Comparison of ENCODE assay signal across 18 mouse cellular contexts in genomic region chr16:4969055-4969843, GRCm38 (mm10). TPM values are rescaled to one million over a fixed set of nuclear protein-coding genes. Genes with fewer than 3 reads are reported as not detected.
A peak's percentile ranks its signal among the peaks of the same experiment; 100 is the strongest.
DNase-seq lines count a peak whose midpoint lies in the region; ATAC-seq and TF ChIP-seq lines count a peak whose summit lies in the region.
"Had no signal": no experiment of that assay in that cellular context is flagged by ENCODE, and none has a peak within 500 bp of the region (broad histone marks: within the 10 kb centered on the region; RNA-seq: fewer than 3 reads in every experiment).

No protein-coding gene starts in this region.

- 0 out of 2 replicates have a peak overlapping the region, but pooled peaks have one; percentile 2 for H3K4me2 ChIP-seq in liver, postnatal 0 days (ENCODE audit: low read depth, low read length)
- H3K4me2 ChIP-seq: neural tube, embryonic 15.5 days had no signal

- H3K4me1 ChIP-seq in liver, postnatal 0 days (ENCODE audit: insufficient read depth) = peaks cover 6% of the 10 kb centered on the region; the same call in 1 of the 2 replicates

- no peaks in the 10 kb centered on the region for H3K36me3 ChIP-seq in liver, postnatal 0 days (replicated peaks; ENCODE audit: insufficient read depth, low read length)

- H3K9ac ChIP-seq in liver, postnatal 0 days (replicated peaks) = no peak overlapping the region
- H3K9ac ChIP-seq: neural tube, embryonic 15.5 days had no signal

- intact Hi-C loops in gastrocnemius, adult 2 months (cut with DNase I) = loop anchor here (5.0 kb wide), 1 partner anchor 43 kb away; the partner anchor contains the start of gene Rogdi
- intact Hi-C loops in heart, postnatal 10 days (cut with DNase I) = no loop called here
- intact Hi-C loops in left cerebral cortex, postnatal 10 days (cut with DNase I) = no loop called here

- DNase-seq in 416B (ENCODE audit: low read depth) = peak; percentile 83
- peak; percentile 34 to 36 for DNase-seq in B cell, adult 2 months
- DNase-seq in liver, postnatal 0 days = peak; percentile 47
- no peak for DNase-seq in gastrocnemius, adult 2 months
- no peak for DNase-seq in heart, postnatal 10 days
- DNase-seq in left cerebral cortex, postnatal 10 days (ENCODE audit: extremely low spot score in 1 of 2, low spot score in 2 of 2) = no peak
- DNase-seq: adrenal gland, postnatal 25 days; kidney, postnatal 4 days had no signal

- H3K4me3 ChIP-seq in liver, postnatal 0 days (ENCODE audit: low read depth, low read length) = no peak overlapping the region
- no peak overlapping the region for H3K4me3 ChIP-seq in gastrocnemius, adult 2 months
- H3K4me3 ChIP-seq: neural tube, embryonic 15.5 days had no signal

- H3K27me3 ChIP-seq in liver, postnatal 0 days (ENCODE audit: insufficient read depth, low read length) = no peaks in the 10 kb centered on the region
- H3K27me3 ChIP-seq: neural tube, embryonic 15.5 days had no signal

- no peak for TF ChIP-seq CTCF in liver, postnatal 0 days (IDR thresholded peaks at IDR 0.05; ENCODE audit: low read depth)
- no peak for TF ChIP-seq CTCF in gastrocnemius, adult 2 months (IDR thresholded peaks at IDR 0.05)

- no peaks in the 10 kb centered on the region for H3K9me3 ChIP-seq in liver, postnatal 0 days (ENCODE audit: low read length)
- H3K9me3 ChIP-seq: neural tube, embryonic 15.5 days had no signal

- H3K27ac ChIP-seq in liver, postnatal 0 days (ENCODE audit: low read depth) = peak overlapping the region; percentile 68
- H3K27ac ChIP-seq in gastrocnemius, adult 2 months = no peak overlapping the region
- H3K27ac ChIP-seq: neural tube, embryonic 15.5 days had no signal

- TF ChIP-seq EP300 in liver, postnatal 0 days (IDR thresholded peaks at IDR 0.05; ENCODE audit: low read depth) = no peak

- peak; percentile 39 for ATAC-seq in liver, postnatal 0 days
- peak; percentile 97 for ATAC-seq in megakaryocyte, adult 5-6 weeks (ENCODE audit: poor library complexity, severe bottlenecking)
- ATAC-seq: midbrain, embryonic 16.5 days had no signal

- 43% methylated on average over 5 of the region's 5 CpGs for WGBS in liver, postnatal 0 days (ENCODE audit: insufficient replicate concordance)

RNA-seq across cellular contexts. Expression of gene Anks3, which starts 5.2 kb away (rescaled TPM):
- 10.5 and 13.0 TPM in 2 replicates for polyA plus RNA-seq in liver, postnatal 0 days (2015; fragmentation: Nextera tagmentation; extraction: Ambion mirVana)
- 13.7 and 15.0 TPM in 2 replicates for total RNA-seq in megakaryocyte, adult 5-6 weeks (2015)
- total RNA-seq in megakaryocyte, adult 5-6 weeks (2017) = 15.6 and 19.0 TPM in 2 replicates
- 10 to 100 TPM; 12.8 to 16.7 TPM for total RNA-seq in gastrocnemius, adult 2 months (2021)
- total RNA-seq in heart, postnatal 10 days (2021) = 10 to 100 TPM; 19.7 to 20.8 TPM
- total RNA-seq in left cerebral cortex, postnatal 10 days (2021) = 10 to 100 TPM; 47.3 to 51.6 TPM

RNA-seq across cellular contexts. Expression of gene Sept12, which starts 28.4 kb away (rescaled TPM):
- polyA plus RNA-seq in liver, postnatal 0 days (2015; fragmentation: Nextera tagmentation; extraction: Ambion mirVana) = not detected in 2 replicates
- total RNA-seq in megakaryocyte, adult 5-6 weeks (2015) = not detected in 2 replicates
- total RNA-seq in megakaryocyte, adult 5-6 weeks (2017) = not detected in 2 replicates
- not detected for total RNA-seq in gastrocnemius, adult 2 months (2021)
- total RNA-seq in heart, postnatal 10 days (2021) = not detected
- total RNA-seq in left cerebral cortex, postnatal 10 days (2021) = not detected
- total RNA-seq: adrenal gland, postnatal 25 days; heart, adult 18-20 months; heart, postnatal 25 days; left cerebral cortex, adult 18-20 months; liver, adult 2 months had no signal
- polyA plus RNA-seq: frontal cortex, adult 2 months; intestine, embryonic 14.5 days; liver, adult 2 months; midbrain, embryonic 16.5 days; neural tube, embryonic 15.5 days; stomach, embryonic 16.5 days had no signal

RNA-seq across cellular contexts. Expression of gene Nudt16l1, which starts 30.7 kb away (rescaled TPM):
- 38.9 and 40.2 TPM in 2 replicates for polyA plus RNA-seq in liver, postnatal 0 days (2015; fragmentation: Nextera tagmentation; extraction: Ambion mirVana)
- 16.7 and 22.9 TPM in 2 replicates for total RNA-seq in megakaryocyte, adult 5-6 weeks (2015)
- 10.2 and 14.0 TPM in 2 replicates for total RNA-seq in megakaryocyte, adult 5-6 weeks (2017)
- 10 to 100 TPM; 10.5 to 13.7 TPM for total RNA-seq in gastrocnemius, adult 2 months (2021)
- 10 to 100 TPM; 40.5 to 43.9 TPM for total RNA-seq in heart, postnatal 10 days (2021)
- total RNA-seq in left cerebral cortex, postnatal 10 days (2021) = 10 to 100 TPM; 69.3 to 73.0 TPM

RNA-seq across cellular contexts. Expression of gene Smim22, which starts 37.8 kb away (rescaled TPM):
- 23.6 and 23.7 TPM in 2 replicates for polyA plus RNA-seq in liver, postnatal 0 days (2015; fragmentation: Nextera tagmentation; extraction: Ambion mirVana)
- not detected in 2 replicates for total RNA-seq in megakaryocyte, adult 5-6 weeks (2015)
- not detected in 2 replicates for total RNA-seq in megakaryocyte, adult 5-6 weeks (2017)
- total RNA-seq in gastrocnemius, adult 2 months (2021) = not detected
- not detected for total RNA-seq in heart, postnatal 10 days (2021)
- total RNA-seq in left cerebral cortex, postnatal 10 days (2021) = not detected
- total RNA-seq: adrenal gland, postnatal 25 days; heart, adult 18-20 months; heart, postnatal 25 days; left cerebral cortex, adult 18-20 months had no signal

RNA-seq across cellular contexts. Expression of gene Rogdi, which starts 44.1 kb away (rescaled TPM):
- 105 and 114 TPM in 2 replicates for polyA plus RNA-seq in liver, postnatal 0 days (2015; fragmentation: Nextera tagmentation; extraction: Ambion mirVana)
- total RNA-seq in megakaryocyte, adult 5-6 weeks (2015) = 75.8 and 80.5 TPM in 2 replicates
- 28.1 and 38.9 TPM in 2 replicates for total RNA-seq in megakaryocyte, adult 5-6 weeks (2017)
- 1 to 10 TPM; 5.2 to 7.4 TPM for total RNA-seq in gastrocnemius, adult 2 months (2021)
- total RNA-seq in heart, postnatal 10 days (2021) = 10 to 100 TPM; 21.7 to 25.7 TPM
- 100 to 1,000 TPM; 150 to 160 TPM for total RNA-seq in left cerebral cortex, postnatal 10 days (2021)

Comparison
In these comparisons a context has a peak if more than half of its experiments do, and no peak if none do; other contexts are left out.
1. DNase-seq: peak in 416B (single experiment), B cell, adult 2 months (2 of 2) and liver, postnatal 0 days (single experiment); none in gastrocnemius, adult 2 months (single experiment), heart, postnatal 10 days (0 of 2) and left cerebral cortex, postnatal 10 days (0 of 2).